Mouse (Mus musculus): ENCODE measurements around the gene Kif20b. TPM values are rescaled to one million over a fixed set of nuclear protein-coding genes. Genes with fewer than 3 reads are reported as not detected.

Kif20b gene
- polyA plus RNA-seq, 1 experiment from 2014 or later, result 16.9 TPM

- Histone ChIP-seq H3K4me2 (replicated peaks; ENCODE audit: low read depth) (no peak overlapping the region), H3K4me3 (ENCODE audit: low read depth, low read length) (no peak overlapping the region), H3K9me3 (ENCODE audit: control insufficient read depth) (no peaks in the 10 kb centered on the region), H3K4me1 (replicated peaks; ENCODE audit: control insufficient read depth, insufficient read depth, low read length) (peaks cover 4% of the 10 kb centered on the region; the same call in 1 of the 2 replicates), H3K9ac (ENCODE audit: low read depth, low read length) (no peak overlapping the region), H3K27ac (ENCODE audit: low read depth, low read length) (no peak overlapping the region), H3K36me3 (ENCODE audit: control insufficient read depth, insufficient read depth) (no peaks in the 10 kb centered on the region), H3K27me3 (replicated peaks; ENCODE audit: control insufficient read depth, insufficient read depth, low read length) (no peaks in the 10 kb centered on the region)
- TF ChIP-seq CTCF (IDR thresholded peaks at IDR 0.05; ENCODE audit: low read depth), result no peak
- 64% methylated on average over 5 of the region's 5 CpGs for WGBS
- ATAC-seq, result no peak
Measured at GRCm38 (mm10) chr19:34881160-34881559, 41.0 kb upstream of the Kif20b start.

- peaks cover 4% of the 10 kb centered on the region; the same call in 1 of the 2 replicates for H3K4me1 ChIP-seq (replicated peaks; ENCODE audit: control insufficient read depth, insufficient read depth, low read length)
- no peak for TF ChIP-seq CTCF (IDR thresholded peaks at IDR 0.05; ENCODE audit: low read depth)
- H3K4me3 ChIP-seq (ENCODE audit: low read depth, low read length), result no peak overlapping the region
- no peak overlapping the region for H3K9ac ChIP-seq (ENCODE audit: low read depth, low read length)
- no peaks in the 10 kb centered on the region for H3K27me3 ChIP-seq (replicated peaks; ENCODE audit: control insufficient read depth, insufficient read depth, low read length)
- H3K9me3 ChIP-seq (ENCODE audit: control insufficient read depth), result no peaks in the 10 kb centered on the region
- ATAC-seq, result no peak
- no peak overlapping the region for H3K4me2 ChIP-seq (replicated peaks; ENCODE audit: low read depth)
- H3K36me3 ChIP-seq (ENCODE audit: control insufficient read depth, insufficient read depth), result no peaks in the 10 kb centered on the region
- H3K27ac ChIP-seq (ENCODE audit: low read depth, low read length), result no peak overlapping the region
- 69% methylated on average over 2 of the region's 2 CpGs for WGBS
Measured at GRCm38 (mm10) chr19:34882443-34882842, 39.7 kb upstream of the Kif20b start.

- H3K27ac ChIP-seq (ENCODE audit: low read depth, low read length), result no peak overlapping the region
- H3K4me1 ChIP-seq (replicated peaks; ENCODE audit: control insufficient read depth, insufficient read depth, low read length), result peaks cover 4% of the 10 kb centered on the region; the same call in 1 of the 2 replicates
- WGBS, result 74% methylated on average over 3 of the region's 3 CpGs
- H3K27me3 ChIP-seq (replicated peaks; ENCODE audit: control insufficient read depth, insufficient read depth, low read length), result no peaks in the 10 kb centered on the region
- ATAC-seq, result peak; percentile 42; the same call in 1 of the 2 replicates
- no peaks in the 10 kb centered on the region for H3K36me3 ChIP-seq (ENCODE audit: control insufficient read depth, insufficient read depth)
- no peak overlapping the region for H3K9ac ChIP-seq (ENCODE audit: low read depth, low read length)
- H3K4me2 ChIP-seq (replicated peaks; ENCODE audit: low read depth), result no peak overlapping the region
- no peaks in the 10 kb centered on the region for H3K9me3 ChIP-seq (ENCODE audit: control insufficient read depth)
- H3K4me3 ChIP-seq (ENCODE audit: low read depth, low read length), result no peak overlapping the region
- no peak for TF ChIP-seq CTCF (IDR thresholded peaks at IDR 0.05; ENCODE audit: low read depth)
Measured at GRCm38 (mm10) chr19:34883526-34884224, 38.5 kb upstream of the Kif20b start.

GRCm38 (mm10) chr19:34886324-34886723 lies 35.8 kb upstream of the Kif20b start:
- Histone ChIP-seq H3K36me3 (ENCODE audit: control insufficient read depth, insufficient read depth) (no peaks in the 10 kb centered on the region), H3K4me3 (ENCODE audit: low read depth, low read length) (no peak overlapping the region), H3K4me1 (replicated peaks; ENCODE audit: control insufficient read depth, insufficient read depth, low read length) (no peaks in the 10 kb centered on the region), H3K27me3 (replicated peaks; ENCODE audit: control insufficient read depth, insufficient read depth, low read length) (no peaks in the 10 kb centered on the region), H3K9ac (ENCODE audit: low read depth, low read length) (no peak overlapping the region), H3K4me2 (replicated peaks; ENCODE audit: low read depth) (no peak overlapping the region), H3K9me3 (ENCODE audit: control insufficient read depth) (no peaks in the 10 kb centered on the region), H3K27ac (ENCODE audit: low read depth, low read length) (no peak overlapping the region)
- WGBS, result 77% methylated on average over 4 of the region's 4 CpGs
- no peak for TF ChIP-seq CTCF (IDR thresholded peaks at IDR 0.05; ENCODE audit: low read depth)
- no peak for ATAC-seq

- Histone ChIP-seq H3K4me2 (replicated peaks; ENCODE audit: low read depth) (no peak overlapping the region), H3K4me3 (ENCODE audit: low read depth, low read length) (no peak overlapping the region), H3K9me3 (ENCODE audit: control insufficient read depth) (no peaks in the 10 kb centered on the region), H3K27me3 (replicated peaks; ENCODE audit: control insufficient read depth, insufficient read depth, low read length) (no peaks in the 10 kb centered on the region), H3K36me3 (ENCODE audit: control insufficient read depth, insufficient read depth) (no peaks in the 10 kb centered on the region), H3K9ac (ENCODE audit: low read depth, low read length) (no peak overlapping the region), H3K27ac (ENCODE audit: low read depth, low read length) (no peak overlapping the region), H3K4me1 (replicated peaks; ENCODE audit: control insufficient read depth, insufficient read depth, low read length) (no peaks in the 10 kb centered on the region)
- no peak for TF ChIP-seq CTCF (IDR thresholded peaks at IDR 0.05; ENCODE audit: low read depth)
- 42% methylated on average over 3 of the region's 3 CpGs for WGBS
- ATAC-seq, result no peak
Measured at GRCm38 (mm10) chr19:34890981-34891380, 31.2 kb upstream of the Kif20b start.

- no peaks in the 10 kb centered on the region for H3K36me3 ChIP-seq (ENCODE audit: control insufficient read depth, insufficient read depth)
- no peaks in the 10 kb centered on the region for H3K4me1 ChIP-seq (replicated peaks; ENCODE audit: control insufficient read depth, insufficient read depth, low read length)
- H3K27ac ChIP-seq (ENCODE audit: low read depth, low read length), result no peak overlapping the region
- TF ChIP-seq CTCF (IDR thresholded peaks at IDR 0.05; ENCODE audit: low read depth), result no peak
- no peak overlapping the region for H3K9ac ChIP-seq (ENCODE audit: low read depth, low read length)
- H3K4me2 ChIP-seq (replicated peaks; ENCODE audit: low read depth), result no peak overlapping the region
- 83% methylated on average over 1 of the region's 1 CpGs for WGBS
- H3K4me3 ChIP-seq (ENCODE audit: low read depth, low read length), result no peak overlapping the region
- no peaks in the 10 kb centered on the region for H3K9me3 ChIP-seq (ENCODE audit: control insufficient read depth)
- H3K27me3 ChIP-seq (replicated peaks; ENCODE audit: control insufficient read depth, insufficient read depth, low read length), result no peaks in the 10 kb centered on the region
- no peak for ATAC-seq
Measured at GRCm38 (mm10) chr19:34891590-34891989, 30.6 kb upstream of the Kif20b start.

Measured in intestine, postnatal 0 days (tissue).